Mouse (Mus musculus): ENCODE results near the gene Nova2.

DNA sequence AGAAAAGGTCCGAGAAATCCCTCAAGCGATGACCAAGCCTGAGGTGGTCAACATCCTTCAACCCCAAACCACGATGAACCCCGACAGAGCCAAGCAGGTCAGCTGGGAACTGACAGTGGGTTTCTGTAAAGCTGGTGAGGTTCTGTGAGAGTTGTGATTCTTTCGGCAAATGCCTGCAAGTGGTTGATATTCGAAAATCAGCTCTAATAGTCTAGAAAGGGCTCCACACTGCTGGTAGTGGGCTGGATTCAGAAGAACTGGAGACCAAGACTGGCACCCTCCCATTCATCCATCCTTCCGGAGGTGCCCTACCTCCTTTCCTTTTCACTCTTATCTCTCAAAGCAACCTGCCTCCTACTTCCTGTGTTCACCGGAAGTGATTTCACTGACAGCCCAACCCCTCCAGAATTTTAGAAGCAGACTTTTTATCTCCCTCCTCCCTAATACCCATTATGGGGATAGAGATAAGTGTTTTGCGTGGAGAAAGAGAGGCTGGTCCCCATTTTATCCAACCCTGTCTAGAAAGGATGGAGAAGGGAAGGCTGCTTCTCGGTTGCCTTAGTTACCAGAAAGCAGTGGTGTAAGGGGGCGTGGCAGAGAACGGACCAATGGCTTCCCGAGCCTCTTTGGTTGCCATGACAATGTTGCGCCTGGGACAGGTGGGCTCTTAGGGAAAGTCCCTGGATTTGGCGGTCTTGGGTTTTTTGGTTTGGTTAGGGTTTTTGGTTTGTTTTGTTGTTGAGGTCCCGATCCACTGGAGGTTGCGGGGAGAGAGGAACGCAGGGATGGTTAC, 25.0 kb downstream of the Nova2 start:
- no peak for TF ChIP-seq POLR2A (IDR thresholded peaks at IDR 0.05; ENCODE audit: control insufficient read depth, extremely low read depth, insufficient read depth, low read length, poor library complexity)
- no peak for TF ChIP-seq CTCF (IDR thresholded peaks at IDR 0.05; ENCODE audit: borderline replicate concordance, control insufficient read depth, extremely low read depth, insufficient read depth, low read length, poor library complexity)
